Mouse (Mus musculus): ENCODE measurements at regions not wholly inside any gene's neighbourhood (a gene's known extent, or its start where the extent isn't known, plus 50 kb on each side); places are given as distances from the start of the nearest gene placed in this dataset.

DNA sequence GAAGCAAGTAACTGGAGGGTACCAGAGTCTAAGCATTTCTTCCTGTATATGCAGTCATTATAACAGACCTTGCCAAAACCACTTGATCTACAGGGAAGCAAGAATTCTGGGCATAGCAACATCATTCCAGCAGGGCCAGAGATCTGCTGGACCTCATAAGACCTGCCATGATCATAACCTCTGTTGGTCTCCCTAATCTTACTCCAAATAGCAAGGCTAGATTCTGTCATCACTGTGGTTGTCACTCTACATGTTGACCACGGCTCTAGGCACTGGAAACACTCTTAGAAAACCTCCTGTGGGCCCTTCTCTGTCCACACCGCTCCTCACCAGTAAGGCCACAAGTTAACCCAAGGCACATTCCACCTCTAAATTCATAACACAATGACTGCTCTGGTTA is 68.4 kb upstream of the Cnksr3 start:
- no peak for TF ChIP-seq GATA2 (IDR thresholded peaks at IDR 0.05; ENCODE audit: borderline replicate concordance, low read depth, low read length)
- no peak for TF ChIP-seq CTCF (IDR thresholded peaks at IDR 0.05; ENCODE audit: low read depth, low read length)
